Mouse (Mus musculus): Measurements from ENCODE around the gene Rplp2.
"Not testable (repeated sequence)": the region's sequence is repeated elsewhere in the genome, so short reads cannot be mapped to it uniquely, and the experiment has no call there.

Gene Rplp2

DNA sequence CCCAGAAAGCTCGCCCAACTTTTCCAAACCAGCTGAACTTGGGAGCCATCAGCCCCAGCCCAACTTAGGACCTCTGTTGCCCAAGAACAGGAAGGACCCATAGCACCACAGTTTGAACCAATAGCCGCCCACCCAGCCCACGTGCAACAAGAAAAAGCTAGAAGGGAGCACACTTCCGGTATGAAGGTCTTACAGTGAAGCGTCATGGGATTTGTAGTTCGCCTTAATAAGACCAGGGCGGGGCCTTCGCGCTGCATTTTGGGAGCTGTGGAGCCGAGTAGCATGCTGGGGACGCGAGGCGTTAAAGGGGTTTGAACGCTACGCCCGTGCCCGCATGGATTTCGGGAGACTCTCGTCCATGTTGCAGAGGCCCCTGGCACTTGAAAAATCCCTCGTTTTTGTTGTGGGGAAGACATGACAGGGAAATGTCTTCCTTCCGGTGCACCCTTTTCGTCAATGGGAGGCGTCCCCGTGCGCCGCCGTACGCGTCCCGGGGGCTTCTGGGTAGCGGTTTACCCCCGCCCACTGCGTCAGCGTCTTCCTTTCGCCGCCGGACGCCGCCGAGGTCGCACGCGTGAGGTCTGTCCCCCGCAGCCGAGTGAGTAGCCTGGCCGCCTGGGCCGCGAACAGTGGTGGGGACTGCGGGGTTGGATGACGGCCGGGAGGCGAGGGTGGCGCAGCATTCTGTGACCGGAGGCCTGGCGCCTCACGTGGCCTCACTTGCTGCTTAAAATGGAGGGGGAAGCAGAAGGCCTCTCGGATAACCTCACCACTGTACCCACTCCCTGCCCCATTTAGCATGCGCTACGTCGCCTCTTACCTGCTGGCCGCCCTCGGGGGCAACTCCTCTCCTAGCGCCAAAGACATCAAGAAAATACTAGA, at the start of gene Rplp2:
Gene Rplp2 (plus strand): TSS at position 261 of the 882 bp plus-strand sequence.
- DNase-seq: peak; percentile 91

DNA sequence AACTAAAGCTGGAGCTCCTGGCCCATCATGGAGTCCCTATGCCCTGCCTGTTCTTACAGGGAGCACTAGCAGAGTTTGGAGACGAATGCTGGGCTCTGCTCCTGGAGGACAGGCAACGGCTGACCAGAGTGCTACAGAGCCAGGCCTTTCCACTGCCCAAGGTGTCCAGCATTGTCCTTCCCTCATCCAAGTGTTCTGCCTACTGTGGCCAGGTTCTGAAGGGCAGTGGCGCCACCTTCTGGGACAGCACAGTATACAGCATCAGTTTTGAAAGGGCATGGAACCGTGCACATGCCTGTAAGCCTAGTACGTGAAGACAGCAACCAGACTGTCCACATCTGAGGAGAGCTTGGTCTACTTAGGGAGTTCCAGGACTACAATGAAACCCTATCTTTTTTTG, 43.9 kb upstream of the Rplp2 start:
- peak; percentile 43 for DNase-seq

DNA sequence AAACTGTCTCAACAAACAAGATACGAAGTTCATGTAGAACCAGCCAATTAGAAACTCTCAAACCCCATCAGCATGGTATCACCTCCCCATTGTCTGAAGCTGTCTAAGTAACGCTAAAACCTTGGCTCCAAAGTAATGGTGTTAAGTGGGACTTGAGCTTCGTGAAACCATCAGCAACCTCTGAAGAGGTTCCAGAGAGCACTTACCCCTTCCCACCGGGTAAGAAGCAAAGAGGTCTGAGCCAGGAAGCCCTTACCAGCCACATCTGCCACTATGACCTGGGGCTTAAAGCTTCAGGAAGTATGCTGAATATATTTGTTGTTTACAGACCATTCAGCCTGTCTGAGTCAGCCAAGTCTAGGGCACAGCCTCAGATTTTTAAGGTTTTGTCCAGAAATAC, 41.7 kb upstream of the Rplp2 start:
- no peak for DNase-seq

DNA sequence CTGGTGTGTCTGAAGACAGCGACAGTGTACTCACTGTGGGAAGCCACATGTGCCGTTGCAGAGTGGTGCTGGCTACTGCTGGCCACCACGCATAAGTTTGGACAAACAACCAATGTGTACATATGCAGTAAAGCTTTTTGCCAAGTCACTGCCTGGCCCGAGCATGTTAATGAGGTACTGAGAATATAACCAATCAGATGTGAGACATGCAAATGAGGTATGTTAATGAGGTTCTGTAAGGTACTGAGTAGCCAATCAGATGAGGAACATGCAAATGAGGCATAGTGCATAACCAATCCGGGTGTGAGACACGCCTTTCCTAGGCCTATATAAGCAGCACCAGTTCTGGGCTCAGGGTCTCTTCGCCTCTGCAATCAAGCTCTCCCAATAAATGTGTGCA, 39.5 kb upstream of the Rplp2 start:
- DNase-seq: not testable (repeated sequence)

DNA sequence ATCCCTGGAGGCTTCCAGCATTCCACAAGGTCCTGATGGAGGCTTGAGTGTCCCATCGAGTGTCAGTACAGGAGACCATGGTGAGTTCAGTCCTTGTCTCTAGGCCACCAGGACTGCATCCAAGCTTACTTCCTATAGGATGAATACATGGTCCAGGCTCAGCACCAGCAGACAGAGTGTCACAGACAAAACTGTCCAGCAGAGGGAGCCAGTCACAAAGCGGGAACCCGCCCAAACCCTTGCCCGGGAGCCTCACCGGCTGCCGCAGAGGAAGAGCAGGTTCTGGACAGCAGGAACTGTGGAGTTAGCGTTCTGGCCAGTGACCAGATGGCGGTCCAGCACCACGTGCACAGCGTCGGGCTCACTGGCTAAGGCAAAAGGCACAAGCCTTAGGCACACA, 38.3 kb upstream of the Rplp2 start:
- DNase-seq: peak; percentile 94

DNA sequence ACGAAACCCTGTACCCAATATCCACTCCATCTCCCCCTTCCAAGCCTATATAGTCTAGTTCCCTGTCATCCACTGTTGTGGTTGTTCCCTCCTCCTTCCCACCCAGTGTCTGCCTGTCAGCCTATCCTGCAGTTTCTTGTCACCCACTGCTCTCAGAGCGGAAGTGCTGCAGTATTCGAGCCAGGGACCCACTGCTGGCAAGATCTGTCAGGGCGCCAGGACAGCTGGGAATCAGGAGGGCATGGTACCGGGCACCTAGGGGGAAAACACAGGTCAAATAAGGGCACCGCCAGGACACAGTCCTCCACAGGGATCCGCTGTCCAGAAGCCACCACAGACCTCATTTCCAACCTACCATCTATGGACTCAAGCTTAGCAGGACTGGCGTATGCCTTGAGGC, 36.5 kb upstream of the Rplp2 start:
- peak; percentile 37 for DNase-seq

DNA sequence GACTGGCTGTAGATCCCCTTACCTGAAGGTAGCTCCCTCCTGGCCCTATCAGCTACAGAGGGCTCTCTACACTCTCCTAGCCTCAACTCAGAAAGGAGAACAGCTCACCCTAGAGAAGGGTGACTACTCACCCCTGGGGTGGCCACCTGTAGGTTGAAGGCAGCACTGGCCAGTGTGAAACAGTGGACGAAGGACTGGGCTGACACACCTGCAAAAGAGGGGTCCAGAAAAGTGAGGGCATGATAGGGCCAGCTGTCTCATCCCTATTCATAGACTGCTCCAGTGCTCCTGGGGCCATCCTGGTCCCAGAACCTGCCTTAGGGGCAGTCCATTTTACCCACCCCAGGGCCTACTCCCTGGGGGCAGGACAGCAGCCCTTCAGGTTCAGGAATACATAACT, 35.5 kb upstream of the Rplp2 start:
- DNase-seq: no peak

DNA sequence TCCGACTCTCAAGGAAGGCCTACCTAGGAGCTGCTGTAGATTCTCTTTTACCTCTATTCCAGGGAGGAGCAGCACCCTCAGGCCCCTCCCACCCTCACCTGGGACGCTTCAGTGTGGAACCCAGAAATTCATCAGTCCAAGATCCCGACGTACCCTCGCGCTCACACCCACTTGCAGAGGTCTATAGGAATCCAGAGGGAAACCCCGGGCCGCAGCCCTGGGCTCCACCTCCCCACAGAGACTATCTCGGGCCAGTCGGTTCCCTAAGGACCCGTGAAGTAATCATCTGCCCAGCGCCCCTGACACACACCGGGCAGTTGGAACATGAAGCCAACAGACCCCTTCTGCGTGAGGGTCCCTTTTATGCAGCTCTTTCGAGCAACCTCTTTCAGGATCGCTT, 33.8 kb upstream of the Rplp2 start:
- peak; percentile 46 for DNase-seq

DNA sequence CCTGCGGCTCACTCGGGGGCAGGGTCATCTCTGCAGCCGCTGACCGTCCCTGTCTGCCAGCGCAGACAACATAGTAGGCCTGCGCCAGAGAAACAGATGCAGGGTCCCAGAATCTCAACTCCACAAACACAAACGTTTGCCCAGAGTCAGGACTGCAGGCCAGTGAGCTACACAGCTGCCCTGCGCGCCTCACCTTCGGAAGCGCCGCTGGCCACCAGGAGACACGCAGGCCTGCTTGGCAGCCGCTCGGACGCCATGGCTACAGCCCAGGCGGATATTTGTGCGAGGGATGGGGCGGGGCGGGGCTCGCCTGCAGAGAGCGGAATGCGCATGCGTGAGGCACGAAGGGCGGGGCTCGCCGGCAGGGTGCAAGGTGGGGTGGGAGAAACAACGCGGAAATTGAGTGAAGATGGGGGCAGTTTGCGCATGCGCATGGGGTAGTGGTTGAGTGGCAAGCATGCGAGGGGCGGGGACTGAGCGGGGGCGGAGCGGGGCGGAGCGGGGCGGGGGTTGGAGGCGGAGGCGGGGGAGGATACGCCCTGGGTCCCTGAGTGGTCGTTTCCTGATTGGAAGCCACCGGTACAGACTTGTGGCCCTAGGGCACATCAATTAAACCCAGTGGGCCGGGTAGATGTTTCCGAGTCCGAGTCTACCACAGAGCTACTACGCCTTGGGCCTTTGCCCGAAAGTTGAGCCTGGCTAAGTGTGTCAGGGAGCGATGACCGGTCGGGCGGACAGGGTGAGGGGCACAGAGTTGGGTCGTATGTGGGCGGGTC, 33.2 kb upstream of the Rplp2 start, which contains the start of gene Gatd1:
Gene Gatd1 (minus strand): TSS at position 328 of the 776 bp plus-strand sequence.
- DNase-seq: peak; percentile 99

DNA sequence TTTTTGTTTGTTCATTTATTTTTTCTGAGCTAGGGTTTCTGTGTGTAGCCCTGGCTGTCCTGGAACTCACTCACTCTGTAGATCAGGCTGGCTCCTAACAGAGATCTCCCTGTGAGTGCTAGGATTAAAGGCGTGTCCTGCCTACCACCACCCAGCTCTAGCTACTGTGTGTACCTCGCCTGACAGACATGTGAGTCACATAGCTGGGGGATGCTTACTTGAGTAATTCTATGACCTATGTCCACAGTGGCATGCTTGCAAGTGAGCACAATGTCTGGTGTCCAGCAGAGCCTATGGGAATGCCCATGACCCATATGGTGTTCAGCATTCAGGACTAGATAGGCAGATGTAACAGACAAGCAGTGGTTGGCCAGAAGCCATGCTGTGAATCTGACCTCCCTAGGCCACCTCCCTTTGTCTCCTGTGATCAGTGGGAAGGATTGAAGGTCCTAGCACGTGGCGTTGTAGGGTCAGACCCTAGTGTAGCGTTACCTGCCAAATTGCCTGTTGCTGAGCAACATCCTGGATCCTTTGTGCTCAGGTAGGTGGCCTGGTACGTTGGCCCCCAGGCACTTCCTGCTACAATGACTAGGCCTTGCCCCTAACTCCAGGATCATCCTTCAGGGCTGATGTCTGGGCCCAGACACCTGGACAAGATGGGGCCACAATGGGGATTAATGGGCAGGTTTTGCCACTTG, 30.9 kb upstream of the Rplp2 start:
- DNase-seq: peak; percentile 32

DNA sequence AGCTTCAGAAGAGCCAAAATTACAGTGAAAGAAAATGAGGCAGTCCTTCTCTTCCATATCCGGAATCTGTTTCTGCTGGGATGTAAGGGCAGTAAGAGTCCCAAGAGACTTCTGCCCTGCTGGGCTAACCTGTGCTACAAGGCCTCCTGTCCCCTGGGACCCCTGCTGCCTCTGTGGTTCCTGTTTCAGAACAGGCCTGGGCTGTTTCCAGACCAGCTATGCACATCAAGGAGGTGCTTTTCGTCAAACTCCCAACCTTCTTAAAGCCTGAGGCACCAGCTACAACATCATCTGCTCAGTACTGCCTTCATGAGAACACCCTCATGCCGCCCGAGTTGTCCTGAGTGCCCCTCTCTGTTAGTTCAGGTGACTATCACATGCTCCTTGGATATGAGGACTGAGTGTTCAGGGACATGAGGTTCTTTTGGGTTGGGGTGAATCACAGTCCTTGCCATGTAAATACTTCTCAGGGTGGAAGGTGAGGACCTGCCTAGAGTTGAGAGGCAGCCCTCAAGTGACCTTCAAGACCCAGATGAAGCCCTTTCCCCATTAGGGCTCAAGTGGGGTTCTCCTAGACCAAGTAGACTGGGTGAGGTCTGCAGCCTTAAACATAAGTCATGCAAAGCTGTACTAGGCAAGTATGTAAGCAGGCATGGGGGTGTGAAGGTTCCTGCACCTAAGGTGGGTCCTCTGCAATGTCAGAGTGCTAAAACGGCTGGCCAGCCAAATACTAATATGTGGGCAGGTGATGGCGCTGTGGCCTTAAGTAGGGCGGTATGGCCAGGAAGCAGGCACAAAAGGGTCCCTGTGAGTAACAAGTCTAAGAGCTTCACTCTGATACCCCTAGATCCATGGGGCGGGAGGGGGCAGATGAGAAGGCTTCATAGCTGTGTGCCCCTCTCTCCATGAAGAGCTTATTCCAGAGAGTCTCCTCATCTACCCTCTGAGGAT, 29.2 kb upstream of the Rplp2 start:
- no peak for DNase-seq

DNA sequence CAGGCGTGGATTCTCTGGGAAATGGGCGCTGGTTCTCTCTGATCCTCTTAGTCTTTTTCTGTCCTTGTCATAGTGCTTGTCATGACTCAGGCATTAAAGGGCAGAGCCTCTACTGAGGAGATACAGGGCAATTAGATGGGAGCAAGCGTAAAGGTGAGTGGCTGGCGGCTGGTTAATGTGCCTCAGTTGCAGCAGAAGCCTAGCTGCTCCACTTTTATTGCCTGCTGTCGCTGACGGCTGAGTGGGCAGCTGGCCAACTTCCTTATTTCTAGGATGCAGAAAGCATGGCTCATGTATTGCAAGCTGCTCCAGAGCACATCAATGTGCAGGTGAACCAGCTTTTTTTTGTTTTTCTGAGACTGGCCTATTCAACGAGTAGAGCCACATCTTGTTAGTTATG, 28.2 kb upstream of the Rplp2 start:
- peak; percentile 33 for DNase-seq

DNA sequence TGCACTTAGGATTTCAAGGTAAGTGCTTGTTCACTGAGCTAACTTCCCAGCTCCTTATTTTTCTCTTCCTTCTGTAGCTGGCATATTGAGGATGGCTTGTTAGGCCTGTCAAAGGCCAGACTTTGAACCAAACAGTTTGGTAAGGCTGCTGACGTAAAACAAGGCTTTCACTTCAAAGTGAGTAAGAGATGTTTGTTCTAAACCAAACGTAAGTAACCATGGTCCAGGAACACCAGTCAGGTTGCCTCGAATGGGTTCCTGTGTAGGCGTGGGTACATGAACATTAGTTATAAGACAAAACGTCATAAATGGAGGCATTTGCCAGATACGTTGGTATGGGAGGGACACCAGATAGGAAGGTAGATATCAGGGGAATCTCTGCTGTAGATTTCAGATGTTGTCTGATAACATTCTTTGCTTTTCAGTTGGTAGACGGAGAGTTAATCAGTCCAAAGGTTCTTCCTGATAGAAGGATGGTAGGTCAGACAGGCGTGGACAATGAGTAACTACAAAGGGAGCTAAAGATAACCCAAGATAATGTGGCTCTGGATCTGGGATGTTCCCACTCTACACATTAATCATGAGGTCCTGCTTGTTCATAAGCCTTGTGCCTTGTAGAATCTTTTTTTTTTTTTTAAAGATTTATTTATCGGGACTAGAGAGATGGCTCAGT, 27.0 kb upstream of the Rplp2 start:
- DNase-seq: no peak

DNA sequence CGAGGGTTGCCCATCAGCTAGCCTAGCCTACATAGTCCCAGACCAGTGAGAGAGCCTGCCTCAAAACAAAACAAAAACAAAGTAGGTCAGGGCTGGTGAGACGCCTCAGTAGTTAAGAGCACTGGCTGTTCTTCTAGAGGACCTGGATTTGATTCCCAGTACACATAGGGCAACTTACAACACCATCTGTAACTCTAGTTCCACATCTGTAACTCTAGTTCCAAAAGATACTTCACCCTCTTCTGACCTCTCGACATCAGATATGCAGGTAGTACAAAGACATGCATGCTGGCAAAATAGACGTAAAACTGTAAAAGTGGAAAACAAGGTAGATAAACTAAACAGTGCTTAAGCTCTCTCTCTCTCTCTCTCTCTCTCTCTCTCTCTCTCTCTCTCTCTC, 23.4 kb upstream of the Rplp2 start:
- DNase-seq: no peak

DNA sequence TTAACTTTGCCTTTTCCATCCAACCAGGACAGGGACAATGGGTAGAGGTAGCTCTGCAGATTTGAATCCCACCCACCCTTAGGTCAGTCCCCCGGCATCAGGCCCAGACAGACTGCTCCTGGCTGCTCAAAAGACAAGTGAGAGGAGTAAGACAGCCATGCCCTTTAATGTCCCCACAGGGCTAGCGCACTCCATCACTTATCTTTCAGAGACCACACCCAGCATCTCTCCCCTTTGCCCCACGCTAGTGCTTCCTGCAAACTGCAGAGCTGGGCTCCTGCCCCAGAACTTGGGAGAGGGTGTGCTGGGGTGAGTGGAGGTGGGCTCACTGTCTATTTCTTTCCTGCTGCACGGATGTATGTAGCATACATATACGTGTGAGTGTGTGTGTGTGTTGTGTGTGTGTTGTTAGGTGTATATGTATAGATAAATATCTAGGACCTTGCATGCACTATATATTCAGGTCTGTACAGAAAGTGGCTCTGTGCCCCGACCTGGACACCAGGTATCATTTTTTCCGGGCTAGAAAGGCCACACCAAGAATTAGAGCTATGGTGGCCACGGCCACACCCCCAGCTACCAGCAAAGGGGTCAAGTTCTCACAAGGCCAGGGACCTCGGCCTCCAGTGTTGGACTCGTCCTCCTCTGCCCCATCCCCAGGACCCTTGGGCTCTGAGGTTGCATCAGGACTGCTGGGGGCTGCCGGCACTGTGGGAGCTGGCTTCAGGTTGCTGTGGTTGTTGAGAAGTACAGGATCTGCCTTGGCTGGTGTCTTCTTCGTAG, 20.0 kb upstream of the Rplp2 start:
- DNase-seq: no peak

DNA sequence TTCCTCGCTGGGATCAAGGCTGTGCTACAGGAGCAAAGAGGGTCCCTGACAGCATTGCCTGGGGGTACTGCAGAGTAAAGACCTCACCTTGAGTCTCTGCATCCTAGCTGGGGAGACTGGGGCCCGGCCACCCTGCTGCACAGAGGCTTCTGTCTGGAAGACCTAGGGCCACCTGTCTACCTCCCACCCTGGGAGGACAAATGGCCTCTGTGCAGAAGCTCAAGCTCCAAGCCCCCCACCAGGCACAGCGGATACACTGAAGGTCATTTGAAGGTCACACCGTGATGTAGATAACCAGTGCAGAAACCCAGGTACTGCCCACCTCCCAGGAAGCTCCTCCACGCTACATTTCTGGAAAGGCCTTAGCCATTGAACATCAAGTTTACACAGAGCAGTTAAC, 18.5 kb upstream of the Rplp2 start:
- peak; percentile 43 for DNase-seq

DNA sequence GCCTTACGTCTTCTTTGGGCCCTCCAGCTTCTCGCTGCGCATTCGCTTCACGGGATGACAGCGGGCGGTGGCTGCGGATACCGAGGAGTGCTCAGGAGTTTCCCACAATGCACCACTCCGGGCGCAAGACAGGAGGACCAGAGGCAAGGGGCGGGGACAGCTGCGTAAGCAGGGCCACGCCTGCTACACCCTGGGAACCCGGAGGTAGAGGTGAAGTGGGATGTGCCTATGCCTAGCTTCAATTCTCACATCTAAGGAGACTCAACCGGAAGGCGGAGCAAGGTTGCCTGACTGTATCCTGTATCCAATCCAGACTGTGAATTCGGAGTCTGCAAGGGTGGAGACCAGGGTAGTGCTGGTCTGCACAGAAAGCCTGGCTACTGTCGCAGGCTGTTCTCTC, 17.9 kb upstream of the Rplp2 start, which contains the start of gene Cend1:
Gene Cend1 (minus strand): TSS at position 182 of the 400 bp plus-strand sequence.
- DNase-seq: peak; percentile 89

DNA sequence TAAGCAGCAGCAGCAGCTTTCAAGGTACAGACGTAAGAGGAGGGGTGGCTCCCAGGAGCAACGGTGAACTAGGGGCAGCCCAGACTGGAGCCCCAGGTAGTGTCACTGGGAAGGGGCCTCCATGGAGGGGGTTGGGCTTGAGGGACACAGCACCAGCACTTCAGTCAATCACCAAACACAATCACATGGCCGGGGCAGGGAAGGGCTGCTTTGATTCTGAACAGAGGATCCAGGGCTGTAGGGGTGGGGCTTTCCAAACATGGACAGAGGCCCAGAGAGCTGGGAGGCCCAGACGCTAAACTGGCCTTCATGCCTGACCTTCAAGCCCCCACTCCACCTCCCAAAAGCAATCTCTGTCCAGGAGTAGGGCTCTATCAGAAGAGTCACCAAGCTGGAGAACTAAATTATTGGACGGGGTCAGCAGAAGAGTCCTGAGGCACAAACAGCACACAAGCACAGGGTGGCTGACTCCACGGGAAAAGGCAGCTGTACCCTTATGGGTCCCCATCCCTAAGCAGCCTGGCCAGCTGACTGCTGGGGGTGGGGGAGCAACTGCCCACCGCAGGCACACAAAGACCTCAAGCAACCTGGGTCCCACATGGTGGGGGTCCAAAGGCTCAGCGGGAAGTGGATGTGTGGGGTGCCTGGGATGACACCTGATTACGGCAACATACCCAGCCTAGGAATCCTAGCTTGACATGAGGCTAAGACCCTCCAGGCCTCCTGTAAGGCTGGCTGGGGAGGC, 17.2 kb upstream of the Rplp2 start:
- DNase-seq: peak; percentile 49

DNA sequence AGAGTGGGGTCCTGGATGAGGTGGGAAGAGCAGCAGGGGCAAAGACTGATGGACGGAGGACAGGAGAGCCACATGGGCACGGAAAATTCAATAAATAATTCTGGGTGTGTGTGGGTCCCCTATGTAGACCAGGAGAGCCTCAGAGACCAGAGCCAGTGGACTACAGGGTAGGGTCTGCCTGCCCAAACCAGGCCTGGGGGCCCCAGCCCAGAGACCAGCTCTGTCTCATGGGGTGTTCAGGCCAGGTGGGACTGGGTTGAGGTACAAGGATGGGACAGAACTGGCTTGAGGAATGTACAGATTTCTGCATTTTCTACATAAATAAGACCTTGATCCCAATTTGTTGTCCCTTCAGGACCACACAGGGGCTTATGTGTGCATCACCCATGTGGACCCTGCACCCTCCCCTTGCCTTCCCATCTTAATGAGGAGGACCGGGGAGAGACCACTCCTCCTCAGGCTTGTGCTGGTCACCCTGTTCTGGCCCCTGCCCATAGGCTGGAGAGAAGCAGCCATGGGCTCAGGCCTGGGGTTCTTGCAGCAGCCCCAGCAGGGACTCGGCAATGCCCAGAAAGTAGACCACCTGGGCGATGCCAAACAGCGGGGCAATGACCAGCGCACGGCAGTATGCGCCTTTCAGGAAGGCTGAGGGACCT, 16.5 kb upstream of the Rplp2 start:
- DNase-seq: peak; percentile 45

Data from cerebellum, adult 11 months (tissue).